Mouse (Mus musculus): ENCODE data around the gene Evx2.

Evx2 gene

DNA sequence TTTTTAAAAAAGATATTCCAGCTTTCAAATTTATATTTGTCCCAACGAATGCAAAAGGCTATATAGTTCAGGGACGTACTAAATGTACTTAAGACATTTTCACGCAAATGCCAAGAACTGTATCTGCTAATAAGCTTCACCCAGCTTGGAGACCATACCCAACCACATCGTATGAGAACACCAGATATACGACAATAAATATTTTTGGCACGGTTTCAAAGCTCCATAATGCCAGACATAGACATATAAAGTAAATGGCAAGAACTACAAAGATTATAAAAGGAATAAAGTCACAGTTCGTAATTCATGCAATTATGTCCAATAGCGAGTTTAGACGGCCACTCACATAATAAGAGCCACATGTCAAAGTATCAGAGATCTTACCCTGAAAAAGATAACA is 41.7 kb downstream of the Evx2 start:
- no peak for DNase-seq (ENCODE audit: low read depth)

DNA sequence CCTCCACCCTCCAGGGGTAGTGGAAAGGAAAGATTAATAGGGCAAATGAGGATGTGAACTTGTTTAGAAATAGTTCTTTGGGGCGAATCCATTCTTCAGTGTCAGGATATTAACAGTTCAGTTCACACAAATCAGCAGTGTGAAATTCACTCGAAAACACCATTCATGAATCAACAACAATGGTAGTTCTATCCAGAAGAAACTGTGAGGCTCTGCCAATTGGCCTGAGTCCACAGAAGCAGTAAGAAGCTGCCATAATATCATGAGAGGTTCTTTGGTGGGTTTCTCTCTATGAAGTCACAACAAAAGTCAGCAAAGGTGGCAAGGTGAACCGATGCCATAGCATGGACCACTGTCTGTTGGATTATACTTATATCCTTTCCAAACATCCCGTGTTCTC is 48.0 kb downstream of the Evx2 start:
- no peak for DNase-seq (ENCODE audit: low read depth)

GRCm38 (mm10) chr2:74609350-74609749 is 50.0 kb downstream of the Evx2 start:
- DNase-seq (ENCODE audit: low read depth): no peak

DNA sequence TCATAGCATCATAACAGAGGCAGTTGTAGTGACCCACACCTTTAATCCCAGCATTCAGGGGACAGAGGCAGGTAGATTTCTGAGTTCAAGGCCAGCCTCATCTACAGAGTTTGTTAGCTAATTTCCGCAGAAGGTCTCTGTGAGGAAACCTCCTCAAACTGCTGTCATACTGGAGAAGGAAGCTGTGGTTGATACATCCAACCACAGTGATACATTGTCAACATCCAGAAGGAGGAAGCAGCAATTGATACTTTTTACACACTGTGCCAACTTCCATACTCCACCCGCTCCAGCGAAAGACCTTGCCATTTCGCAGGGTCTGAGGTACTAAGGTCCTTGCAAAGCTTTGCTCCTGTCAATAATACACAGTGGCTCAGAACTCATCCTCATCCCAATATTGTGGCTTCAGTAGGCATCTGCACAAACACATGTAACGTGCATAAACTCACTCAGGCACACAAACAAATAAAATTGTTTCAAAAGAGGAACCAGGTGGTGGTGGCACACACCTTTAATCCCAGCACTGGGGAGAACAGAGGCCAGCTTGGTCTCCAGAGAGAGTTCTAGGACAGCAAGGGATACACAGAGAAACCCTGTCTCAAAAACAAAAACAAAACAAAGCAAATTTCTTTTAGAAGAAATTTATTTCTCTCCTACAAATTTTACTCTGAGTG is 53.1 kb downstream of the Evx2 start:
- no peak for DNase-seq (ENCODE audit: low read depth)

- DNase-seq (ENCODE audit: low read depth): no peak
Measured at GRCm38 (mm10) chr2:74604011-74604410, 55.3 kb downstream of the Evx2 start.
